Mouse (Mus musculus) adrenal gland, postnatal 14 days (tissue): ENCODE measurements around the gene Slc15a4. TPM values are rescaled to one million over a fixed set of nuclear protein-coding genes. Genes with fewer than 3 reads are reported as not detected.

ENCODE experiments used
- DNase-seq: peaks from one replicate; pipeline ENCODE4 v3.0.0; 2021; ENCODE audit warnings: mixed read lengths
- long read RNA-seq, 2 experiments: library from polyadenylated mRNA; stranded (forward); transcript quantifications; one replicate each; pipeline ENCODE4 v2.0.0; 2021
- total RNA-seq: library from RNA; stranded (reverse); gene quantifications from 2 replicates; pipeline ENCODE4 v1.2.3, GENCODE M21; 2021

Gene Slc15a4
- total RNA-seq: 16.7 and 24.3 TPM in 2 replicates
- long read RNA-seq, experiment 1, transcript Slc15a4-205 (8 exons, 2,673 nt): minor isoform, 5 of 35 reads
- long read RNA-seq, experiment 1, transcript Slc15a4-201 (8 exons, 2,732 nt): major isoform, 25 of 35 reads
- long read RNA-seq, experiment 1, partial matches to known transcripts: 1 of 35 reads
- long read RNA-seq, experiment 1, other reads (novel, unspliced or antisense): 4 of 35 reads
- long read RNA-seq, experiment 2, transcript Slc15a4-201 (8 exons, 2,732 nt): major isoform, 18 of 33 reads
- long read RNA-seq, experiment 2, partial matches to known transcripts: 2 of 33 reads
- long read RNA-seq, experiment 2, other reads (novel, unspliced or antisense): 9 of 33 reads

DNA sequence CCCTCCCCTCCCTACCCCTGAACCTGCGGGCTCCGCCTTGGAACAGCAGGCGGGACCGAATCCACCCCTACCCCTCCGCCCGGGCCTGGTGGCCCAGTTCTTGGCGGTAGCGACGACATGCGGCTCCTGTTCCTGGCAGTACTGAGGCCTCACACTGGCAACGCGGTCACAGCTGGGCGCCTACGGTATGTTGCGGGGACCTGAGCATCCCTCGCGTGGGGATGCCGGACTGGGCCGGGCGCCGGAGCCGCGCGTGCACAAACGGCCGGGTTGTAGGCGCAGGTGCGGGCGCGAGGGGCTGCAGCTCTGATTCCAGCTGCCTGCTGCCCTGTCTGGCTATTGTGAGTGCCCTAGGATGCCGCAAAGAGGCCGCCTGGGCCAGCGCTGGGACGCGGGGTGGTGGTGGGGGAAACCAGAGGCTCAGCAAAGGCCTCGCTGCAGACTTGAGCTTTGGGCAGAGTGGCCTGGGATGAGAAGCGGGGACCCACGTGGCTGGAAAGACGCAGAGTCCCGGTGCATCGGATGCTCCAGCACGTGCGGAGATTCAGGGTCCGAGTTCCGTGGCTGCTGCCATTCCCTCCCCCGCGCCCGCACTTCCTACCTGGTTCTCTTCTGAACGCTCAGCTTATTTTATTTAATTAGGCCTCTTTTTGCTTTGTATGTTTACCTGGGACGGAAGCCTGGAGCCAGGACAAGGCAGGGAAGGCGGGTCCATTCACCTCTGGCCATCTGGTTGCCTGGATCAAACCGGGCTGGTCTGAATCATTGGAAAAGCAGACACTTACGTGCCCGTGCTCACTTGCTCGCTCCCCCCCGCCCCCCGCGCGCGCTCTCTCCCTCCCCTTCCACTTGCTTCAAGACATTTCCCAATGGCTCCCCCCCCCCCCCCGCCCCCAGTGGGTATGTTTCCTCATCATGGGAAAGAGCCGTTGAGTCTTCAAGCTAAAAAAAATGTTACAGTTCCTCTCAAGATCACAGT, at the start of gene Slc15a4, which contains the start of gene Glt1d1:
Slc15a4 (minus strand) TSS at position 731 of the 979 bp plus-strand sequence.
Glt1d1 (plus strand) TSS at position 96 of the 979 bp plus-strand sequence.
- no peak for DNase-seq

DNA sequence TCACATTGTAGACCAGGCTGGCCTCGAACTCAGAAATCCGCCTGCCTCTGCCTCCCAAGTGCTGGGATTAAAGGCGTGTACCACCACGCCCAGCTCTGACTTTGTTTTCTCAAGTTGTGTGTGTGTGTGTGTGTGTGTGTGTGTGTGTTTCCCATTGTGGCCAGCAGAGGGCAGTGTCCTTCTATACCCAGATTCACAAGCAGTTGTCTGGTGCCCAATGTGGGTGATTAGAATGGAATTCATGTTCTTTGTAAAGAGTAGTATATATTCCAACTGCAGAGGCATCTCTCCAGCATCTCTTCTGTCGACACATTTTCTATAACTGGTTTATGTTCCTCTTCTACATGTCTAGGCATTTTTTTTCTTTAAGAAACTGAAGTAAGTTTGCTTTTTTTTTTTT, 45.8 kb upstream of the Slc15a4 start:
- no peak for DNase-seq

DNA sequence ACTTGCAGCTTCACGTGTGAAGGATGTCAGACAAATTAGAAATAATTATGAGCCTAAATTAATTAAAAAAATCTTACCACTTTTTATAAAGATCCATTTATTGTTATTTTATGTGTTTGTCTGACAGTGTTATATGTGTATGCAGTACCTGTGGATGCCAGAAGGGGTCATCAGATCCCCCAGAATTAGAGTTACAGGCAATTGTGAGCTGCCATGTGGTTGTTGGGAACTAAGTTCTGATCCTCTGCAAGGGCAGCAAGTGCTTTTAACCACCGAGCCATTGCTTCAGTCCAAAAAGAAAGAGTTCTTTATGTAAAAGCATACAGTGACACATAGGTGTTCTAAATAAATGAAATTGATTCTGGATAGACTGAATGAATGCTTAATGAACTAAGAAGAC, 44.9 kb upstream of the Slc15a4 start:
- no peak for DNase-seq

DNA sequence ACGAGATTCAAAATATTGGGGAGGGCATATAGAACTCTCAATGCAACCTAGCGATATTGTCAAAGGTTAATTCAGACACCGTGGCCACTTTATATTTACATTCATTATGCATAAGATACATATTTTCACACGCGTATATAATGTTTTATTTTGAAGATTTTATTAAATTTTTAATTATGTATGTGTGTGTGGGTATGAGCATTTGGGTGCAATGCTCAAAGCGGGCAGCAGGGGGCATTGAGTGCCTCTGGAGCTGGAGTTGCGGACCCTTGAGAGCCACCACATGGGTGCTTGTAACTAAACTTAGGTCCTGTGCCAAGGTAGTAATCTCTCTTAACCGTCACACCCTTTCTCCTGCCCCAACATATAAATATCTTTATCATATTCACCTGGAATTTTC, 41.2 kb upstream of the Slc15a4 start:
- no peak for DNase-seq

DNA sequence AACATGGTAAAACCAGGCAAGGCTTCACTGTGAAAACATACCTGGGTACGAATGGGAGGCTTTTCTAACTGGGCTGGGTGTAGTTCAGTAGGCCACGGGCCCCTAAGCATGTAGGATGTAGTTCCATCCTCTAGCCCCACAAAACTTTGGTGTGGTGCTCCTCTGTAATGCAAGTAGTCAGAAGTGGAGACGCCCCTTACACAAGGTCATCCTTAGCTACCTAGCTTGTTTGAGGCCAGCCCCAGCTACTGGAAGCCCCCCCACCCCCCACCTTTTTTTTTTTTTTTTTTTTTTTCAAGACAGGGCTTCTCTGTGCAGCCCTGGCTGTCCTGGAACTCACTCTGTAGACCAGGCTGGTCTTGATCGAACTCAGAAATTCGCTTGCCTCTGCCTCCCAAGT, 28.3 kb upstream of the Slc15a4 start:
- DNase-seq: no peak

DNA sequence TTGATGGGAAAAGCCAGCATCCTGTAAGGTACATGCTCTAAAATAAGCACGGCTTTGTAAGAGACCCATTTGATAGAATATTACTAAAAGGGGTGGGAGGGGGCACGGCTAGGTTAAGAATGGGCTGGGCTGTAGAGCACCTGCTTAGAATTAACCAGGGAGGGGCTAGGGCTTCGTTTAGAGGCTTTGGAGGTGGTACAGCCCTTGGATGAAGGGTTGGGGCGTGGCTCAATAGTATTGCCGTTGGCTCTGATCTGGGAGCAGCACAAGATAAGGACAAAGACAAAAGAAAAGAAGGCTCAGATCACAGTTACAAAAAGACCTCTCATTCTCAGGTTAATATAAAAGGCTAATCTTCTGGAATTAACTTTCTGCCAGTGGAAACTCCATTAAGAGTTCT, 27.6 kb upstream of the Slc15a4 start:
- DNase-seq: no peak

DNA sequence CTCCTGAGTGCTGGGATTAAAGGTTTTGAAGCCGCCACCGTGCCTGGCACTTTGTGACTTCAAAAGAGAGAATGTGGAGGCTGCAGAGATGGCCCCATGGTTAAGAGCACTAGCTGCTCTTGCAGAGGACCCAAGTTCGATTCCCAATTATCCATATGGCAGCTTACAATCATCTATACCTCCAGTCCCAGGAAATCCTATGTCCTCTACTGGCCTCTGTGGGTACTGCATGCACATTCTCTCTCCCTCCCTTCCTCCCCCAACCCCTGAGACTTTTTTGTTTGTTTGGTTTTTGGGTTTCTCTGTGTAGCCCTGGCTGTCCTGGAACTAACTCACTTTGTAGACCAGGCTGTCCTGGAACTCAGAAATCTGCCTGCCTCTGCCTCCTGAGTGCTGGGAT, 26.6 kb upstream of the Slc15a4 start:
- DNase-seq: no peak

DNA sequence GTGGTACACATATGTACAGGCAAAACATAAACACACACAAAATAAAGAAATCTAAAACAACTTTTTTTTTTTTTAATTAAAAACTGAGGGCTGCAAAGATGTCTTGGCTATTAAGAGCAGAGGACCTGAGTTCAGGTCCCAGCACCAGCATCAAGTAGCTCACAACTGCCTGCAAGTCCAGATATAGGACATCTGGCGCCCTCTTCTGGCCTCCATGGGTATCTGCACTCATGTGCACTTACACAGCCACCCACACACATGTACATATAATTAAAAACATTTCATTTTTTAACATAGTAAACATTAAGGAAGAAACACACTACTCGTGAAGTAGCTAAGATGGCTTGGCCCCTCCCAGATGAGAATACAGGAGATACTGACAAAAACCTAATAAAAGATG, 25.6 kb upstream of the Slc15a4 start:
- DNase-seq: no peak

DNA sequence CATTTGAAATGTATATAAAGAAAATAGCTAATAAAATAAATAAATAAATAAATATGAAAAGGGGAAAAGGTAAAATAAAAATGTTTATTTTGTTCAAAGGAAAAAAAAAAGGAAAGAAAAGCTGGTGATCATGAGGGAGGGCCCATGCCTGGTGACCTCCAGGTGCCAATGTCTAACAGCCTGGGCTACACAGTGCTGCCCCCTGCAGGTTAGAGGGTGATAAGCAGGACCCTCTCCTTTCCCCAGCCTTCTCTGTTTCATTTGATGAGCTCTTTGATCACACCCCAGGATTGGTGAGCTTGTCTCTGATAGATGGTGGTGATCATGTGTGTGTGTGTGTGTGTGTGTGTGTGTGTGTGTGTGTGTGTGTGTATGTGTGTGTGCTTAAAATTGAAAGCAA, 16.4 kb upstream of the Slc15a4 start:
- peak; percentile 35 for DNase-seq

DNA sequence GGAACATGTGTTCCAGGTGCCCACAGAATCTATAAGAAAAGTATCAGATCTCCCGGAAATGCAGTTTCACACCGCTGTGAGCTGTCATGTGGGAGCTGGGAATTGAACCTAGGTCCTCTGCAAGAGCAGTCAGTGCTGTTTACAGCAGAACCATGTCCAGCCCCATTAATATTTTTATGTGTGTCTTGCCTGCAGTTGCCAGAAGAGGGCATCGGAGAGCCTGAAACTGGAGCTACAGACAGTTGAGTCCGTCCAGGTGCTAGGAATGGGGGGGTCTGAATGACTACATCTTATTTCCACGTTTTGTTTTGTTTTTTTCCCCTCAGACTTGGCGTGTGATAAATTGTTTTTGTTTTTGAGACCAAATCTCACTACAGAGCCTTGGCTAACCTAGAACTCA, 15.3 kb upstream of the Slc15a4 start:
- DNase-seq: peak; percentile 12

DNA sequence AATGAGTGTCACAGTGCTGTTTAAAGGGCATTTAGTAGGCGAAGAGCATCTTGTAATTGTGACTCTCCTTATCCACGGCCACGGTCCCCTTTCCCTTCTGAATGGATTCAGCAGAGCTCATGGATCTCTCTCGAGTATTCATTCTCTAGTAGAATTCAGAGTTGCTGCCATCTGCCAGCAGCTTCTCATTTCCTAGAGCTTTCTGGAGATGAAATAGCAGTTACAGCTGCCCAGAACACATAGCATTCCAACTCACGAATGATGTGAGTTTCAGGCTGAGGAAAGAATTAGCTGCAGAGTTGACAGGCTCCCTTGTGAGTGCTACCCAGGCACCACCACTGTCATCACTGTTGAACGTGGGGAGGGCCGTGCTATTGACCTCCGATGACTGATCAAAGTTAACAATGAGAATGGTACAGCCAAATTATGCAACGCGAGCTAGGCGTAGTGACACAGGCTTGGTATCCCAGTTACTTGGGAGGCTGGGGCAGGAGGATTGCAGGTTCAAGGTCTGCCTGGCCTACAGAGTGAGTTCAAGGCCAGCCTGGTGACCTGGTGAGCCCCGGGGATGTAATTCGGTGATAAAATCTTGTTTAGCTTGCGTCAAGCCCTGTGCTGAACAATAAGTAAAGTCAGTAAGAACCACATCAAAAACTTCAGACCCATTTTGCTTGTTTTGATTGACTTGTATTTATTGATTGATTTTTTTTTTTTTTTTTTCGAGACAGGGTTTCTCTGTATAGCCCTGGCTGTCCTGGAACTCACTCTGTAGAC, 8.7 kb upstream of the Slc15a4 start:
- no peak for DNase-seq

DNA sequence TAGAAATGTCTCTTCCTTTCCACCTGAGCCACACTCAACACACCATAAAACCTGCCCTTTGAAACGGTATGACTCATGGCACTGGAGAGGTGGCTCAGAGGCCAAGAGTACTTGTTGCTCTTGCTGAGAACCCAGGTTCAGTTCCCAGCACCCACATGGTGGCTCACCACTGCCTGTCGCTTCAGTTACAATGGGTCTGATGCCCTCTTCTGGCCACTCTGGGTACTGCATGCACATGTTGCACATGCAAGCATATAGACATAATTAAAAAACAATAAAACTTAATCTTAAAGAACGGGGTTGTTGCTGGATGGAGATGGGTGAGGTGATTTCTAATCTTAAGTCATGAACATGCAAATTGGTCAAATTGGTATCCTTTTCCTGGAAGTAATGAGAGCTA, 7.7 kb upstream of the Slc15a4 start:
- DNase-seq: no peak

DNA sequence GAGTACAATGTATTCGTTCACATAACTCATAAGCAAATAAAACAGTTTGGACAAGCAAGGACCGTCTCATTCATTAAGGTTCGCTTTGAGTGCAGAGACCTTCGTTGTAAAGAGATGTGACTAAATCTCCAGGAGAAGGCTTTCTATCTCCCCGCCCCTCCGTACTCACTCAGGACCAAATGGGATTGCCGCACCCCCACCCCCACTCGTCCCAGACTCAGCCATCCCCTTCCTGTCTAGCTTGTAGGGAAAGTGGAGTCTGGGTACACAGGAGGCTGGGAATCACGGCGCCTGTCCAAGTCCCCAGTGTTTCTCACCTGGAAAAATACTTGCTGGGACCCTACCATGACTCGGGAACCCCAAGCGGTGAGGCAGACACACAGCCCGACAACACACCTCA, 6.9 kb upstream of the Slc15a4 start:
- DNase-seq: no peak

DNA sequence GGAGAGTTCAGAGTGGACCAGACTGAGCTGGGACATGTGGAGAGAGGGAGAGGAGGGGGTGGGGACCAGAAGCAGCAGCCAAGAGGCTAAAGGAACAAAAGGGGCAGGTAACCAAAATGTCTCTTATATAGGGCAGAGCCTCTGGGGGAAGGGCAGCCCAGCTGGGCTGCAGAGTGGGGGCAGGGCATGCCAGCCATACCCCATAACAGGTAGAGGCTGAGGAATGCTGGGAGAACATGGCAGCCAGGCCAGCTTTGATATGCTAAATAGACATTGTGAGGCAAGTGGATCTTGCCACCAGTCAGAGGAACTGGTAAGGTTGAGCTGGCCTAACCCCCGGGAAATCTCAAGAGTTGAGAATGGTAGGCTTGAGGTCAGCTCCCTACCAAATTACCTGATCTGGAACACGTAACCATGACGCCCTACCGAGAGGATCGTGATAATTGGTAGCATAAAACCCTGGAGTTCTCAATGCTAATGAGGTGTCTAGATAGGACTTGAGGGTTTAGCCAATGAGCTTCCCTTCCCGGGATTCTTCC, 6.4 kb upstream of the Slc15a4 start:
- DNase-seq: no peak

DNA sequence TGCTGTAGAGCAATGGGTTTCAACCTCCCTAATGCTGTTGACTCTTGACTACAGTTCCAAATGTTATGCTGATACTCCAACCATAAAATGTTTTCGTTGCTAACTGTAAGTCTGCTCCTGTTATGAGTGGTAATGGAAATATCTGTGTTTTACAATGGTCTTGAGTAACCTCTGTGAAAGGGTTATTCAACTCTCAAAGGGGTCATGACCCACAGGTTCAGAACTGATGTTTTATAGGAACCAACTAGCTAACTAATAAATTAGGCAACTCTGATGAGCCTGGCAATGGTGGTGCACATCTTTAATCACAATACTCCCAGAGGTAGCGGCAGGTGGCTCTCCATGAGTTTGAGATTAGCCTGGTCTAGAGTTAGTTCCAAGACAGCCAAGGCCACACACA, 5.5 kb upstream of the Slc15a4 start:
- DNase-seq: no peak

DNA sequence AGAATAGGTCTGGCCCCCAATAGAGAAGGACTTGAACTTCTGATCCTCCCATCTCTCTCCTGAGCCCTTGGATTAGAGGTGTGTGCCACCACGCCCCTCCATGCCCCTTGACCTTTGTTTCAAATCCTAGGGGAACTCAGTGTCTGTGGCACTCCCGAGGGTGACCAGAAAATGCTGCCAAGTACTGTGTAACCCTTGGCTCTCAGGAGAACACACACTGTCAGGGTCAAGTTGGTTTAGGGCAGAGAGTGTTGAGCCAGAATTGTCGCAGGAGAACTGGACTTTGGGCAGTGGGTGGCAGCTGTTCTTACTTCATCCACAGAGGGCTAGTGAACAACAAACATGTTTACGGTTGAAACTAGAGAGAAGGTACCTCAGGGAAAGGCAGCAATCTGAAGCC, 4.9 kb upstream of the Slc15a4 start:
- peak; percentile 22 for DNase-seq

DNA sequence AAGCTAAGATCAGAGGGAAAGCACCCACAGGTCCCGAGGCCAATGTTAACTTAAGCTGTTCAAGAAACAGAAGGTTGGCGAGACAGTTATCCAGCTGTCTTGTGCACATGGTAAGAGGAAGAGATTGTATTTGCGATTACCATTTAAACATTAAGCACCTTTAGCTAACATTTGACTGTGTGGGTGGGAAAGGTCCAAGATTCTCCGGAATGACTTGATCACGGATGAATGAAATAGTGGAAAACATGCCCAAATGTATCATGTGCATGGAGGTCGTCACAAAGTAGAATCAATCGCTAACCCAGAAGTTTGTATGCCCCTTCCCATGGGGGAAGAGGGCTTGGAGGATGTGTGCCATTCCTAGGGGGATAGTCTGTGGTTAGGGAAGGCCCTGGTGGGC, 969 bp upstream of the Slc15a4 start:
- no peak for DNase-seq

DNA sequence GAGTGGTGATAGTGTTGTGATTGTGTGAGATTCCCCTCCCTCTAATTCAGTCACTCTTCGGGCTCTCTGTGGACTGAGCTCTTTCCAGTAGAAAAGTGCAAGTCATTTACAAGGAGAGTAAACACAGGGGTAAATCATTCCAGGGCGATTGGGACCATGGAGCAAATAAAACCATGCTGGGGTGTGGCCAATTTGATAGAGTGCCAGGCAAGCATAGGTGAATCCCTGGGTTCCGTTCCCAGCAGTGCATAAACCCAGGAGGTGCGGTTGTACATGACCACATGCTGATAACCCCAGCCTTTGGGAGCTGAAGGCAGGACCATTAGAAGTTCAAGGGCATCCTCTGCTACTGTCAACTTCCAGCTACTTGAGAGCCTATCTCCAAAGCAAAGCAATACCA, 491 bp upstream of the Slc15a4 start:
- DNase-seq: no peak

DNA sequence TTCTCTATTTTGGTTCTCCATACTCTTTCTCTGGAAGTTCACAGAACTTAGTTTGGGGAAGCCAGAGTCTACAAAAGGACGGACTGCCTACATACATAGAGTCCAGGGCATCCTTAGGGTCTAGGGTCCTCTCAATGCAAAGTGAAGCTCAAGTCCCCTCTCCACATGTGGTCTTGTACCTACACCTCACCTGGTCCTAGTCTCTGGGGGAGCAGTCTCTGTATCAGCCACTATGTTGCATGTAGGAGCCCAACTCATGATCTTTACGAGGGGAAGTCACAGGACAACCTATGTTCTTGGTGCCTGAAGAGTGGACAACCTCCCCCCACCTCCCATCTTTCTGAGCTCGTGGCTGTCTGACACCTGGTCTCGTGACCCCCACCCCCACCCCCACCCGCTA, 1.0 kb downstream of the Slc15a4 start:
- DNase-seq: no peak

DNA sequence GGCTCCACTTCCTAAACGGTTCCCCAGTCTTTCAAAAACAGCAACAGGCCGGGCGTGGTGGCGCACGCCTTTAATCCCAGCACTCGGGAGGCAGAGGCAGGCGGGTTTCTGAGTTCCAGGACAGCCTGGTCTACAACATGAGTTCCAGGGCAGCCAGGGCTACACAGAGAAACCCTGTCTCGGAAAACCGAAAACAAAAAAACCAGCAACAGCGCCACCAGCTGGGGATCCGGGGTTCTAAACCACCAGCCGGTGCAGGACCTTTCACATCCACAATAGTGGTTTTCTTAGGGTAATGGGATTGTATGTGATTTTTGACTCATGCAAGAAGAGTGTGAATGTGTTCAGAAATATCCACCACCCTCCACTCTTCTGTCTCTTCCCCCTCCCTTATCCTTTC, 5.5 kb downstream of the Slc15a4 start:
- DNase-seq: no peak

DNA sequence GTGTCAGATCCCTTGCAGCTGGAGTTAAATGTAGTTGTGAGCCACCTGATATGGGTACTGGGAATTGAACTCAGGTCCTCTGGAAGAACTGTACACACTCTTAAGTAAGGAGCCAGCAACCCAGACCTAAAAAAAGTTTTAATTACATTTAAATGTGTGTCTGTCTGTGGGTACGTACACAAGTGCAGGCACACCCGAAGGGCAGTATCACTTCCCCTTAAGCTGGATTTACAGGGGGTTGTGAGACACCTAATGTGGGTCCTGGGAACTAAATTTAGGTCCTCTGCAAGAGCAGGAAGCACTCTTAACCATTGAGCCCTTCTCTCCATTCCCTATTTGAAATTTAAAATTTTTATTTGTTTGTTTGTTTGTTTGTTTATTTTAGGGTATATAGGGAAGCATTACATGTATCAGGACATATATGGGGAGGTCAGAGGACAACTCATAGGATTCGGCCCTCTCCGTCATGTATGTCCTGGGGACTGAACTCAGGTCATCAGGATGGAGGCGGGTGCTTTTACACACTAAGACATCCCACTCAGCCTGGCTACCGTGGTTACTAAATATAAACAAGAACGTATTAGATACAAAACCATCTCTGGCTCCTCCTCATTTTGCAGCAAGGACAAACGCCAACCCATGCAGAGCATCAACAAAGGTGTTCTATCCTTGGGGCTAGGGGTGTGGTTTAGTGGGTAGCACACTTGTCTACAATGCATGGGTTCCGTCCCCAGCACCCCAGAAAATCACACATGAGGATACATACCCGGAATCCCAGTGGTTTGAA, 8.1 kb downstream of the Slc15a4 start:
- no peak for DNase-seq
